Mouse (Mus musculus): ENCODE results near the gene Acsbg2. TPM values are rescaled to one million over a fixed set of nuclear protein-coding genes. Genes with fewer than 3 reads are reported as not detected.

The Acsbg2 gene
- total and polyA plus RNA-seq, 3 experiments: not detected

- peaks cover 3 to 6% of the 10 kb centered on the region in 2 experiments; a peak in 3 of 4 replicates for H3K27me3 ChIP-seq (ENCODE audit: control insufficient read depth in 1 of 2, insufficient read depth in 2 of 2, low read length in 2 of 2)
- no peak for DNase-seq (ENCODE audit: low read depth, low spot score)
- peaks cover 0 to 10% of the 10 kb centered on the region in 2 experiments; a peak in 2 of 4 replicates for H3K36me3 ChIP-seq (ENCODE audit: control insufficient read depth in 1 of 2, insufficient read depth in 2 of 2, low read length in 2 of 2)
Measured at GRCm38 (mm10) chr17:56840524-56840923, 33.7 kb downstream of the Acsbg2 start.

GRCm38 (mm10) chr17:56836336-56836735, 37.9 kb downstream of the Acsbg2 start:
- TF ChIP-seq GATA1 (IDR thresholded peaks at IDR 0.05; ENCODE audit: low read depth, low read length) (peak; percentile 41; the same call in 1 of the 2 replicates), JUND (IDR thresholded peaks at IDR 0.05; ENCODE audit: low read depth, low read length) (no peak)
- Histone ChIP-seq H3K9ac (ENCODE audit: control insufficient read depth, low read depth, low read length, poor library complexity, severe bottlenecking) (no peak overlapping the region), H3K27ac (ENCODE audit: control insufficient read depth, low read depth, low read length) (no peak overlapping the region), H3K9me3 (replicated peaks; ENCODE audit: insufficient read depth, low read length) (no peaks in the 10 kb centered on the region), H3K4me1 (ENCODE audit: control insufficient read depth in 1 of 2, insufficient read depth in 2 of 2, low read length in 2 of 2) (peaks cover 0 to 17% of the 10 kb centered on the region in 2 experiments; a peak in 2 of 4 replicates), H3K36me3 (ENCODE audit: control insufficient read depth in 1 of 2, insufficient read depth in 2 of 2, low read length in 2 of 2) (peaks cover 0 to 14% of the 10 kb centered on the region in 2 experiments; a peak in 2 of 4 replicates), H3K79me2 (ENCODE audit: control insufficient read depth, insufficient read depth, low read length, poor library complexity) (no peaks in the 10 kb centered on the region), H3K27me3 (ENCODE audit: control insufficient read depth in 1 of 2, insufficient read depth in 2 of 2, low read length in 2 of 2) (peaks cover 3 to 6% of the 10 kb centered on the region in 2 experiments; a peak in 3 of 4 replicates), H3K4me3 (ENCODE audit: control insufficient read depth in 1 of 2, insufficient read depth in 1 of 2, low read depth in 2 of 2, low read length in 2 of 2) (no peak overlapping the region)
- DNase-seq (ENCODE audit: low read depth, low spot score): no peak

More at GRCm38 (mm10) chr17:56840524-56840923, 33.7 kb downstream of the Acsbg2 start:
- no peak overlapping the region for H3K9ac ChIP-seq (ENCODE audit: control insufficient read depth, low read depth, low read length, poor library complexity, severe bottlenecking)
- no peaks in the 10 kb centered on the region for H3K9me3 ChIP-seq (replicated peaks; ENCODE audit: insufficient read depth, low read length)
- peaks cover 0 to 12% of the 10 kb centered on the region in 2 experiments; a peak in 2 of 4 replicates for H3K4me1 ChIP-seq (ENCODE audit: control insufficient read depth in 1 of 2, insufficient read depth in 2 of 2, low read length in 2 of 2)
- no peak for TF ChIP-seq POLR2A (IDR thresholded peaks at IDR 0.05; ENCODE audit: control insufficient read depth in 1 of 2, insufficient read depth in 1 of 2, low read depth in 1 of 2, low read length in 2 of 2, poor library complexity in 1 of 2)
- no peak overlapping the region for H3K4me3 ChIP-seq (ENCODE audit: control insufficient read depth in 1 of 2, insufficient read depth in 1 of 2, low read depth in 2 of 2, low read length in 2 of 2)
- no peak overlapping the region for H3K27ac ChIP-seq (ENCODE audit: control insufficient read depth, low read depth, low read length)
- no peaks in the 10 kb centered on the region for H3K79me2 ChIP-seq (ENCODE audit: control insufficient read depth, insufficient read depth, low read length, poor library complexity)

- Histone ChIP-seq H3K27me3 (ENCODE audit: control insufficient read depth in 1 of 2, insufficient read depth in 2 of 2, low read length in 2 of 2) (no peaks in the 10 kb centered on the region; a peak in 1 of 4 replicates), H3K27ac (ENCODE audit: control insufficient read depth, low read depth, low read length) (no peak overlapping the region), H3K79me2 (ENCODE audit: control insufficient read depth, insufficient read depth, low read length, poor library complexity) (peaks cover 13% of the 10 kb centered on the region), H3K9me3 (replicated peaks; ENCODE audit: insufficient read depth, low read length) (no peaks in the 10 kb centered on the region), H3K36me3 (ENCODE audit: control insufficient read depth in 1 of 2, insufficient read depth in 2 of 2, low read length in 2 of 2) (peaks cover 0 to 19% of the 10 kb centered on the region in 2 experiments; a peak in 2 of 4 replicates), H3K4me1 (ENCODE audit: control insufficient read depth in 1 of 2, insufficient read depth in 2 of 2, low read length in 2 of 2) (peaks cover 0 to 28% of the 10 kb centered on the region in 2 experiments; a peak in 2 of 4 replicates), H3K9ac (ENCODE audit: control insufficient read depth, low read depth, low read length, poor library complexity, severe bottlenecking) (no peak overlapping the region), H3K4me3 (ENCODE audit: control insufficient read depth in 1 of 2, insufficient read depth in 1 of 2, low read depth in 2 of 2, low read length in 2 of 2) (no peak overlapping the region)
- DNase-seq (ENCODE audit: low read depth, low spot score): no peak
- no peak for TF ChIP-seq TCF12 (IDR thresholded peaks at IDR 0.05; ENCODE audit: low read depth, low read length)
- no peak for TF ChIP-seq HCFC1 (IDR thresholded peaks at IDR 0.05; ENCODE audit: low read depth, low read length)
- TF ChIP-seq CHD2 (IDR thresholded peaks at IDR 0.05; ENCODE audit: low read length): no peak
- TF ChIP-seq UBTF (IDR thresholded peaks at IDR 0.05; ENCODE audit: borderline replicate concordance, insufficient read depth, low read depth, low read length): no peak
- TF ChIP-seq JUND (IDR thresholded peaks at IDR 0.05; ENCODE audit: low read depth, low read length): no peak
- TF ChIP-seq GATA1 (IDR thresholded peaks at IDR 0.05; ENCODE audit: low read depth, low read length): no peak
- no peak for TF ChIP-seq MYB (IDR thresholded peaks at IDR 0.05; ENCODE audit: low read depth, low read length)
- no peak for TF ChIP-seq RAD21 (IDR thresholded peaks at IDR 0.05; ENCODE audit: low read depth, low read length)
- TF ChIP-seq MXI1 (IDR thresholded peaks at IDR 0.05; ENCODE audit: low read depth, low read length): no peak
- no peak for TF ChIP-seq E2F4 (IDR thresholded peaks at IDR 0.05; ENCODE audit: borderline replicate concordance, low read depth, low read length)
- no peak for TF ChIP-seq ZNF384 (IDR thresholded peaks at IDR 0.05; ENCODE audit: low read depth, low read length)
- TF ChIP-seq ZMIZ1 (IDR thresholded peaks at IDR 0.05; ENCODE audit: low read depth, low read length): no peak
- no peak for TF ChIP-seq POLR2AphosphoS5 (IDR thresholded peaks at IDR 0.05; ENCODE audit: borderline replicate concordance, low read depth, low read length)
- TF ChIP-seq ETS1 (IDR thresholded peaks at IDR 0.05; ENCODE audit: low read depth, low read length): no peak
- TF ChIP-seq MAZ (IDR thresholded peaks at IDR 0.05; ENCODE audit: low read depth, low read length): no peak
- TF ChIP-seq SIN3A (IDR thresholded peaks at IDR 0.05; ENCODE audit: low read length): no peak
- TF ChIP-seq NRF1 (IDR thresholded peaks at IDR 0.05; ENCODE audit: insufficient read depth, low read depth, low read length, poor library complexity, severe bottlenecking): no peak
- TF ChIP-seq USF2 (IDR thresholded peaks at IDR 0.05; ENCODE audit: borderline replicate concordance in 1 of 2, insufficient read depth in 1 of 2, low read depth in 1 of 2, low read length in 2 of 2): no peak
Measured at GRCm38 (mm10) chr17:56833381-56833780, 40.9 kb downstream of the Acsbg2 start.
